Mouse (Mus musculus) intestine, embryonic 14.5 days (tissue): ENCODE measurements around the gene Sp9. TPM values are rescaled to one million over a fixed set of nuclear protein-coding genes. Genes with fewer than 3 reads are reported as not detected.
A peak's percentile ranks its signal among the peaks of the same experiment; 100 is the strongest.

Source experiments
- ATAC-seq: fragments of 200-750 bp; cut with Nextera tagmentation; replicated peaks from 2 replicates; pipeline ENCODE4 v1.8.0; 2017; ENCODE audit warnings: low read depth, moderate number of reproducible peaks, moderate TSS enrichment, moderate library complexity; ENCODE audit not compliant: low FRiP score, low TSS enrichment
- DNase-seq: peaks from one replicate; pipeline ENCODE4 v3.0.0-alpha.2; 2018; ENCODE audit warnings: low spot score
- H3K27ac ChIP-seq: fragments of 300-500 bp; sonication (generic); 2 replicates; pipeline ENCODE4 v1.5.1; 2014; ENCODE audit warnings: low read depth, mild to moderate bottlenecking, control low read depth
- H3K27me3 ChIP-seq: fragments of 300-500 bp; sonication (generic); replicated peaks from 2 replicates; pipeline ENCODE4 v1.6.1; 2014; ENCODE audit warnings: low read length, control low read depth; ENCODE audit not compliant: control insufficient read depth, insufficient read depth
- H3K36me3 ChIP-seq: fragments of 300-500 bp; sonication (generic); 2 replicates; pipeline ENCODE4 v1.6.1; 2014; ENCODE audit warnings: low read length, control low read depth; ENCODE audit not compliant: control insufficient read depth, insufficient read depth
- H3K4me1 ChIP-seq: fragments of 300-500 bp; sonication (generic); replicated peaks from 2 replicates; pipeline ENCODE4 v1.6.1; 2014; ENCODE audit warnings: low read length, control low read depth, mixed read lengths; ENCODE audit not compliant: control insufficient read depth, insufficient read depth
- H3K4me2 ChIP-seq: fragments of 300-500 bp; sonication (generic); 2 replicates; pipeline ENCODE4 v1.6.1; 2014; ENCODE audit warnings: low read length
- H3K4me3 ChIP-seq: fragments of 300-500 bp; sonication (generic); 2 replicates; pipeline ENCODE4 v1.5.1; 2014; ENCODE audit warnings: low read depth, low read length, control low read depth, mixed read lengths
- H3K9ac ChIP-seq: fragments of 300-500 bp; sonication (generic); 2 replicates; pipeline ENCODE4 v1.6.1; 2014; ENCODE audit warnings: mild to moderate bottlenecking, low read length
- H3K9me3 ChIP-seq: fragments of 300-500 bp; sonication (generic); 2 replicates; pipeline ENCODE4 v1.6.1; 2016; ENCODE audit warnings: low read length, control low read depth; ENCODE audit not compliant: control insufficient read depth
- WGBS: fragments of 180-500 bp; shearing (Covaris S2); extraction: QIAGEN DNeasy Blood & Tissue Kit; methylation state at CpG from one replicate; pipeline ENCODE4 v1.1.7; 2014; 5-methylcytosine and 5-hydroxymethylcytosine counted together
- polyA plus RNA-seq: library from polyadenylated mRNA; unstranded; fragments of >200 nt; fragmentation: Nextera tagmentation; extraction: Ambion mirVana; gene quantifications from 2 replicates; pipeline ENCODE4 v1.2.1, GENCODE M21; 2014

Sp9 gene
- polyA plus RNA-seq, 1 experiment from 2014 or later: not detected

- H3K4me1 ChIP-seq: peaks cover 18% of the 10 kb centered on the region
- H3K27me3 ChIP-seq: peaks cover 88% of the 10 kb centered on the region
- no peak overlapping the region for H3K27ac ChIP-seq
- DNase-seq (peak; percentile 95), ATAC-seq (no peak)
- H3K9ac ChIP-seq: no peak overlapping the region
- no peaks in the 10 kb centered on the region for H3K36me3 ChIP-seq
- H3K4me3 ChIP-seq: peak overlapping the region; percentile 14; the same call in 1 of the 2 replicates
- no peaks in the 10 kb centered on the region for H3K9me3 ChIP-seq
- WGBS: 3% methylated on average over 20 of the region's 20 CpGs
- 0 out of 2 replicates have a peak overlapping the region, but pooled peaks have one; percentile 9 for H3K4me2 ChIP-seq
These were observed 6.6 kb downstream of the Sp9 start for GRCm38 (mm10) chr2:73278131-73278854.

DNA sequence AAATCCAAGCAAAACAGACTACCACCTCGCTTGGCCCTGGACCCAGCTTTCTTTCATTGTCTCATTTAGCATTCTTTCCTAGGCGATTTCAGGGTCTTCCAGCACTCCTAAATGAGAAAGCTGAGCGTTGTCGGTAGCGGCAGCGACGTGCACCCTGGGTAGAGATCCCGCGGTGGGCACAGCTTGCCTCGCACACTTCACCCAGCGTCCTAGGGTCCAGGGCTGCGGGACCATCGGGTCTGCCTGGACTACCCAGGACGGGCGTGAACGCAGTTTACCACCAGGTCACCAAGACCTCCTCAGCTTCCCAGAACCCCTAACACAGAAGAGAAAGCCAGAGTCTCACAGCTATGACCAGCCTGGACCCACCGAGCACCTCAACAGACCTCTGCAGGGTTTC, 7.1 kb downstream of the Sp9 start:
- Histone ChIP-seq H3K36me3 (no peaks in the 10 kb centered on the region), H3K9me3 (no peaks in the 10 kb centered on the region), H3K27ac (no peak overlapping the region), H3K4me2 (0 out of 2 replicates have a peak overlapping the region, but pooled peaks have one; percentile 9), H3K4me1 (peaks cover 13% of the 10 kb centered on the region; the same call in 1 of the 2 replicates), H3K4me3 (peak overlapping the region; percentile 14; the same call in 1 of the 2 replicates), H3K9ac (no peak overlapping the region), H3K27me3 (peaks cover 83% of the 10 kb centered on the region)
- DNase-seq: no peak
- 2% methylated on average over 17 of the region's 17 CpGs for WGBS
- no peak for ATAC-seq

DNA sequence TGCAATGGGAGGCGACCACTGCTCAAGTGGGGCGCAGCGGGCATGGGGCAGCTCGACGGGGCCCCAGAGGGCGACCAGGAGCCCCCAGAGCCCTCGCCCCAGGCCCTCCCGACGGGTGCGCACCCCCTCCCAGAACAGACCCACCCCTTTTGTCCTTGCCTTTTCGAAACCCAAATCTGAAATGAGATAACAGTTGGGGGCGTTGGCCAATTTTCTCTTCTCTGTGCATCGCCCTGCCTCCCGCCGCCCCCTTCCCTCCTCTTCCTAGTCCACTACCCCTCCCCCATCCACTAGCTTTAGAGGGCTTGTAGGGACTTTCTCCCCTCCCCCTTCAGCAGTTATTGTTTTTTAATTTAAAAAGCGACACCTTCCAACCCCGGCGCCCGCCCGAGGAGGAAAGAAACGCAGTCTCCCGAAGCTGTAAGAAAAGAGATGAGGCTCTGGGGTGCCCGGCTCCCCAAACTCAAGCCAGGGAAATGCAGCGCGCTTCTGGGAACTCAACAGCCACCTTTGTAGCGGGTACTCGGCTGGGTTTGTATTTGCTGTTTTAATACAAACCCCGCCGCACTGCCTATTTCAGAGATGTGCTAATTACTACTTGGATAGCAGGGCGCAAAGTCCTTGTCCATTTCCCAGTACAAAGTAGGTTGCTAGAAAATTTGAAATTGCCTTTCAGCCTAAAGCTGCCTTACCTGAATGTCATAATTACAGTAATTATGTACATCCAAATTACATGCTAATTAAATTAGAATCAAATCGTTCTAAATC, 7.7 kb downstream of the Sp9 start:
- ATAC-seq (no peak), DNase-seq (peak; percentile 64)
- no peak overlapping the region for H3K27ac ChIP-seq
- H3K9me3 ChIP-seq: no peaks in the 10 kb centered on the region
- 0 out of 2 replicates have a peak overlapping the region, but pooled peaks have one; percentile 9 for H3K4me2 ChIP-seq
- H3K4me3 ChIP-seq: 0 out of 2 replicates have a peak overlapping the region, but pooled peaks have one; percentile 14
- H3K9ac ChIP-seq: no peak overlapping the region
- no peaks in the 10 kb centered on the region for H3K36me3 ChIP-seq
- peaks cover 77% of the 10 kb centered on the region for H3K27me3 ChIP-seq
- H3K4me1 ChIP-seq: 0 out of 2 replicates have a peak, but pooled peaks cover 7% of the 10 kb centered on the region
- under 1% methylated on average over 29 of the region's 31 CpGs for WGBS

- Histone ChIP-seq H3K4me1 (0 out of 2 replicates have a peak, but pooled peaks cover 5% of the 10 kb centered on the region), H3K27ac (no peak overlapping the region), H3K9me3 (no peaks in the 10 kb centered on the region), H3K4me3 (no peak overlapping the region), H3K9ac (no peak overlapping the region), H3K36me3 (0 out of 2 replicates have a peak, but pooled peaks cover 3% of the 10 kb centered on the region), H3K4me2 (0 out of 2 replicates have a peak overlapping the region, but pooled peaks have one; percentile 6), H3K27me3 (peaks cover 69% of the 10 kb centered on the region)
- DNase-seq: peak; percentile 74
- WGBS: 3% methylated on average over 33 of the region's 33 CpGs
- ATAC-seq: no peak
These were observed 8.8 kb downstream of the Sp9 start for GRCm38 (mm10) chr2:73280356-73281047.

GRCm38 (mm10) chr2:73281048-73281661, 9.4 kb downstream of the Sp9 start:
- Histone ChIP-seq H3K9ac (no peak overlapping the region), H3K4me1 (0 out of 2 replicates have a peak, but pooled peaks cover 5% of the 10 kb centered on the region), H3K4me3 (no peak overlapping the region), H3K9me3 (no peaks in the 10 kb centered on the region), H3K27me3 (peaks cover 63% of the 10 kb centered on the region), H3K36me3 (peaks cover 3% of the 10 kb centered on the region; the same call in 1 of the 2 replicates), H3K27ac (no peak overlapping the region), H3K4me2 (no peak overlapping the region)
- WGBS: 13% methylated on average over 22 of the region's 22 CpGs
- ATAC-seq: no peak
- peak; percentile 71 for DNase-seq

GRCm38 (mm10) chr2:73281707-73282106, 10.0 kb downstream of the Sp9 start:
- Histone ChIP-seq H3K4me3 (no peak overlapping the region), H3K36me3 (peaks cover 3% of the 10 kb centered on the region), H3K27me3 (peaks cover 58% of the 10 kb centered on the region), H3K27ac (no peak overlapping the region), H3K9ac (no peak overlapping the region), H3K9me3 (no peaks in the 10 kb centered on the region), H3K4me1 (0 out of 2 replicates have a peak, but pooled peaks cover 5% of the 10 kb centered on the region), H3K4me2 (no peak overlapping the region)
- DNase-seq (no peak), ATAC-seq (no peak)
- 14% methylated on average over 7 of the region's 7 CpGs for WGBS

DNA sequence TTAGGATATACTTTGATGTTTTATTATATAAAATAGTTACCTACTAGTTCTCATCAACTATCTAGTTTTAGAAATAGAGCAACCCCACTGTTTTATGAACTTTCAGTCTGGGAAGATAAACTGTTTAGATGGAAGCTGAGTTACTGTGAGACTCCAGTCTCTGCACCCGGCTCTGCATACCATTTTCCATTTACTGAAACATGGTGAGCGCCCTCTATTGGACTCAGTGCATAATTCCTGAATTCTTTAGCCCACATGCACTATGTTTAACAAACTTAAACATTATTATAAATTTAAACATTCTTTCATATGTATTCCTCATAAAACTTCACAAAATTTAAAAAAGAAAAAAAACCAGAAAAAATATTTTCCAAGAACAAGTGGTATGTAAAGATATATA, 13.9 kb downstream of the Sp9 start:
- Histone ChIP-seq H3K9ac (no peak overlapping the region), H3K4me1 (0 out of 2 replicates have a peak, but pooled peaks cover 5% of the 10 kb centered on the region), H3K36me3 (peaks cover 26% of the 10 kb centered on the region), H3K4me2 (no peak overlapping the region), H3K9me3 (no peaks in the 10 kb centered on the region), H3K27me3 (peaks cover 21% of the 10 kb centered on the region), H3K27ac (no peak overlapping the region), H3K4me3 (no peak overlapping the region)
- WGBS: 12% methylated on average over 2 of the region's 2 CpGs
- DNase-seq (no peak), ATAC-seq (no peak)

DNA sequence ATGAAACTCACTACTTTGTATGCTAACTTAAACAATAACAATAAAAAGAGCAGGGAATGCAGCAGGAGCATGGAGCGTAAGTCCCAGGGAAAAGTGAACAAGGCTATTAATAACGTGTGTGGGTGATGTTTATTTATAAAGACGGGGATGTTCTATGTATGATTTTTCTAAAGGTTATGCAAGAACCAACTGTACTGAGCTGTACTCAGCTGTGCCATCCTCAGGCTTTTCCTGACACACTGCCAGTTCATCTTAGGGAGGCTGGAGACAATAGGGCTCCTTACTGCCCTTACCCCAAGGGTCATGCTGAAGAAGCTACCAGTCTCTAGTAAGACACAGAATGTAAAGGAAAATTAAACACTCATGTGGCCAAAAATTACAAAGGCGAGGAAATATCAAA, 19.4 kb downstream of the Sp9 start:
- no peaks in the 10 kb centered on the region for H3K27me3 ChIP-seq
- no peaks in the 10 kb centered on the region for H3K4me1 ChIP-seq
- H3K4me3 ChIP-seq: no peak overlapping the region
- peaks cover 51% of the 10 kb centered on the region for H3K36me3 ChIP-seq
- no peak overlapping the region for H3K27ac ChIP-seq
- ATAC-seq (no peak), DNase-seq (no peak)
- no peak overlapping the region for H3K4me2 ChIP-seq
- H3K9ac ChIP-seq: no peak overlapping the region
- H3K9me3 ChIP-seq: no peaks in the 10 kb centered on the region
- 80% methylated on average over 4 of the region's 4 CpGs for WGBS
